ENCODE assay signal across 20 mouse cellular contexts in genomic region chr4:57906708-57907107, GRCm38 (mm10). TPM values are rescaled to one million over a fixed set of nuclear protein-coding genes. Genes with fewer than 3 reads are reported as not detected.
"Had no signal": no experiment of that assay in that cellular context is flagged by ENCODE, and none has a peak within 500 bp of the region (broad histone marks: within the 10 kb centered on the region; RNA-seq: fewer than 3 reads in every experiment).

No protein-coding gene starts in this region.

- H3K9me3 ChIP-seq: lung, embryonic 15.5 days; midbrain, embryonic 10.5 days; midbrain, embryonic 12.5 days; neural tube, embryonic 13.5 days; neural tube, embryonic 15.5 days had no signal

- H3K4me2 ChIP-seq: lung, embryonic 15.5 days; midbrain, embryonic 12.5 days; neural tube, embryonic 13.5 days; neural tube, embryonic 15.5 days had no signal

- DNase-seq: lung, adult 18-20 months; lung, postnatal 10 days; lung, postnatal 4 days; midbrain, embryonic 14.5 days; retina, postnatal 1 day; right cerebral cortex, adult 18-20 months; right cerebral cortex, postnatal 25 days; right cerebral cortex, postnatal 4 days; spleen, adult 18-20 months; thymus, adult 18-20 months; thymus, postnatal 14 days; thymus, postnatal 36 days had no signal

- ATAC-seq: midbrain, embryonic 16.5 days had no signal

- H3K27ac ChIP-seq: lung, embryonic 15.5 days; midbrain, embryonic 10.5 days; midbrain, embryonic 12.5 days; neural tube, embryonic 13.5 days; neural tube, embryonic 15.5 days had no signal

- H3K9ac ChIP-seq: lung, embryonic 15.5 days; midbrain, embryonic 12.5 days; neural tube, embryonic 13.5 days; neural tube, embryonic 15.5 days had no signal

- H3K4me3 ChIP-seq: lung, embryonic 15.5 days; midbrain, embryonic 10.5 days; midbrain, embryonic 12.5 days; myocyte; neural tube, embryonic 13.5 days; neural tube, embryonic 15.5 days had no signal

- H3K36me3 ChIP-seq: lung, embryonic 15.5 days; midbrain, embryonic 10.5 days; midbrain, embryonic 12.5 days; neural tube, embryonic 13.5 days; neural tube, embryonic 15.5 days had no signal

- H3K27me3 ChIP-seq: lung, embryonic 15.5 days; midbrain, embryonic 12.5 days; neural tube, embryonic 13.5 days; neural tube, embryonic 15.5 days had no signal

RNA-seq across cellular contexts. Expression of gene D630039A03Rik, which starts 9.4 kb away (rescaled TPM):
- total RNA-seq: megakaryocyte-erythroid progenitor cell, adult 5-6 weeks had no signal
- polyA plus RNA-seq: midbrain, embryonic 16.5 days had no signal
